Mouse (Mus musculus): ENCODE results near the gene Fyb.
A peak's percentile ranks its signal among the peaks of the same experiment; 100 is the strongest.

The Fyb gene

DNA sequence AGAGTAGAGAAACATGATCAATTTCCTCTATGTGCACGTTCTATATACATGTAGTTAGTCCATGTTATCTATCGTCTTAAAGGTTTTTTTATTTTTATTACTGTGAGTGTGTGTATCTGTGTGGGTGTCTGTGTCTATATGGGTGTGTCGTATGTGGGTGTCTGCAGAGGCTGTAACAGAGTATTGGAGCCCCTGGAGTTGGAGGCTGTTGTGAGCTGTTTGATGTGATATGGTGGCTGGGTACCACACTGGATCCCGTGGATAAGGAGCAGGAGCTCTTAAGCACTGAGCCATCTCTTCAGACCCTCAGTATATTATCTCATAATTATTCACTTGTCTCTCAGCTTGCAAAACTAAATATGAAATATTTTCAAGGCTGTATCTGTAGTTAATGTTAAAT is 135.4 kb downstream of the Fyb start:
- DNase-seq (ENCODE audit: low spot score in 2 of 2) = no peak

DNA sequence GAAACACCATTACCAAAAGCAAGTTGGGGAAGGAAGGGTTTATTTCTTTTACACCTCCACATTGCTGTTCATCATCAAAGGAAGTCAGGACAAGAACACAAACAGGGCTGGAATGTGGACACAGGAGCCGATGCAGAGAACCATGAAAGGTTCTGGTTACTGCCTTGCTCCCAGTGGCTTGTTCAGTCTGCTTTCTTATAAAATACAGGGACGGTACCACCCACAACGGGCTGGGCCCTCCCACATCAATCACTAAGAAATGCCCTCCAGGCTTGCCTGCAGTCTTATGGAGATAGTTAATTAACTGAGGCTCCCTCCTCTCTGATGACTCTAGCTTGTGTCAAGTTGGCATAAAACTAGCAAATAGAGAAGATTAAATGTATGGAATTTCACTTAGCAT is 139.3 kb downstream of the Fyb start:
- no peak for DNase-seq (ENCODE audit: low spot score in 2 of 2)

DNA sequence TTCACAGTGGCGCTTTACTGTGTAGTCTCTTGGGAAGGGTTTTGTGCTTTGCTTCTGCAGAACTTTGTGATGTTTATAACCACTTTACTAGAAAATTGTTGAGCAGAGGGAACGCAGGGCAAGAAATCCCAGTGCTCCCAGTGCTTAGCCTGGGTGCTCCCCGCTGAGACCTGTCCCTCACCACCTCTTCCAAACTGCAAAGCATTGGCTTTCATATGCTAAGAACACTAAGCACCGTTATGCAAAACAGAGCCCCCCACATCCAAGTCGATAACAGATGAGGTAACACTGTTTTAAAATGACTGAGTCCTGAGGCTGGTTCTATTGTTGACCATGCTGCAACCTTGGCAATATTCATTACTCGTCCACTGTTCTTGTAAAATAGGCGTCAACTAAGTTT is 141.3 kb downstream of the Fyb start:
- no peak for DNase-seq (ENCODE audit: low spot score in 2 of 2)

DNA sequence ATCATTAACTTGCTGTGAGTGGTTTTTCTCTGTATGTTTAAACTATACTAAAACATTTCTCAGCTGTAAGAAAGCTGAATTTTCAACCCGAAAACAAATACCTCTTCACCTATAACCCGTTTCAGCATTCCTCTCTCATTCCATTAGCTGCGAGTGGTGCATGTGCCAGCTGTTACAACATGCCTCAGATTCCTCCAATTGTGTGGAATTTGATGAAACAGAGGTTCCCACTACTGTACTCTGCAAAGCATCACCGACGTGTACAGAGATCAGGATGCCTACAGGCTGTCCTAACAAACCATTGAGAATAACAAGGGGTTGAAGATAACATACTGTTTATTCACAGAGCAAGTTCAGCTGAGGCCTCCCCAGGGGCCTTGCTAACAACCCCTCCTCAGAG is 143.4 kb downstream of the Fyb start:
- no peak for DNase-seq (ENCODE audit: low spot score in 2 of 2)

DNA sequence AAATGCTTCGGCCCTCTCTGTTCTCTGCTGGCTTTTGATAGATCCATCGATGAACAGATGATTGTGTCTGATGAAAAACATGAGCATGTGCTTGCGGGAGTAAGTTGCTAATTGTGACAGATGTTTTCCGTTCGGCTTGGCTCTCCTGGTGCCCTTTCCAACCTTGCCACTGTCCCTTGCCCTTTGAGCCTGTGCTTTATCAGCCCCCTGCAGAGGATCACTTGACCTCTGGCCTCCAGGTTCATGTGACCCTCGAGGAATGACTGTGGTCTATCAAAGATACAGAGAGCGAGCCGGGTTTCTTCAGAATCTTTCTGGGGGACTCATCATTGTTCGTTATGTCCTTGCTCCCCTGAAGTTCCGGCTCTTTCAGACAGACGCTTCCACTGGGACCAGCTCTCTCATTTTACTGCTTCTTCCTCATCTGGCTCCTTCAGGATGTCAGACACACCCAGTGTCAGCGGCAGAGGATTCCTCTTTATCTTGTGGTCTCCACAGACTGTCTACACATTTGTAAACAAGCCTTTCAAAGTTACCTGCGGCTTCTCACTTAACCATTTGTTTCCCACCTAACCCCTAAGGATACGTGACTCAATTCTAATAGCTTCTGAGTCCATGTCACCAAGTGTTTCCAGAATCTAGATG is 146.3 kb downstream of the Fyb start:
- DNase-seq (ENCODE audit: low spot score in 2 of 2) = no peak

DNA sequence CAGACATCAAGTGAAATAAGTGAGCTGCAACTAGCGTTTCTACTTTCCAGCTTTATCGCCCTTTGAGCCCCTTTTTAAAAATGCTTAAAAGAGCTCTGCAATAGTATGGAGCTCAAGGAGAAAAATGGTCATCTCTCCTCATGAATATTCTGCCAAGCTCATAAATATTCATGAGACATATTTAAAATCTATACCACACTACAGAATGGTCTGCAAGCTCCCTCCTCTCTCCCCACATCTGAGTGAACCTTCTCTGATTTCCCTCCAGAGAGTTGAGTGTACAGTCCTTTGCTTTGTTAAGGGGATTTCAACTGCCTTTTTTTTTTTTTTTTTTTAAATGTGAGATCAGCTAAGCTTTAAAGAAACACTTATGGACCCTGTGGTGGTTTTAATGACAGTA is 155.8 kb downstream of the Fyb start:
- no peak for DNase-seq (ENCODE audit: low spot score in 2 of 2)

DNA sequence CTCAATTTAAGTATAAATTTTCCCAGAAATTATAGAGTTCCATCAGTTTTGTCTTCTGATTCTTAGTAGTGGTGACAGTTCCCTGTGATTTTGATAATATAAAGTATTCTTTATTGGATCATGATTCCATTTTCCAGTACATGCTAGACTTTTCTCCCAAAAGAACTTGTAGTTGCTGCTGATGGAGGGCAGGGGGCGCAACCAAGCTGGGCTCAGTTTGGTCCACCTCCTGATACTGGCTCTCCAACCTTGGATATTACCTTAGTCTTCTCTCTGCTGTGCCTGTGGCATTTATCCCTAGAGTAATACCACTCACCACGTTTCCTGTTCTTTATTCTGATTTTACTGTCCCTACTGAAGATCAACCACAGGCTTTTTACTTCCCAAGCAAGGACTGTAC is 179.5 kb downstream of the Fyb start:
- DNase-seq (ENCODE audit: low spot score in 2 of 2) = no peak

DNA sequence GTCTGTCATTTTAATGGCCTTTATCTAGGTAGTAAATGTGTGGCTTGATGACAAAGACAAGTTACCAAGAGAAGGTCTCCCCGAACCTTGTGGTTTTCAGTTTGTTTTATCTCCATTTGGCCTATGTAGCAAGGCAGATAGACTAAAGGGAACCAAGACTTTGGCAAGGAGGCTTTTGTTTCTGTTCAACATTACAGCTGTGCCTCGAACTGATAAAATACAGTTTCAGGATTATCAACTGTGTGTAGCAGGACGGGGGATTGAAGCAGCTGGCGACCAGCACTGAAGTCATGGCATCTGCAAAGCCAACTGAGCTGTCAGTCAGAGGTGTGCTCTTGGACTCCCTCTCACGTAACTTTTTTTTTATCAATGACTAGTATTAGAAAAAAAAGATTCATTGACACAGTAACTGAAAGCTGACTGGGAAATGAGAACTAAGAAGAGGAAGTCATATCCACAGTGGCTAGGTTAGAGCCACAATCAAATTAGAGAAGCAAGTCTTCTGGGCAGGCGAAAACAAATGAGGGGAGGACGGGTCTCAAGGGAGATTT is 182.8 kb downstream of the Fyb start:
- DNase-seq (ENCODE audit: low spot score in 2 of 2) = no peak

DNA sequence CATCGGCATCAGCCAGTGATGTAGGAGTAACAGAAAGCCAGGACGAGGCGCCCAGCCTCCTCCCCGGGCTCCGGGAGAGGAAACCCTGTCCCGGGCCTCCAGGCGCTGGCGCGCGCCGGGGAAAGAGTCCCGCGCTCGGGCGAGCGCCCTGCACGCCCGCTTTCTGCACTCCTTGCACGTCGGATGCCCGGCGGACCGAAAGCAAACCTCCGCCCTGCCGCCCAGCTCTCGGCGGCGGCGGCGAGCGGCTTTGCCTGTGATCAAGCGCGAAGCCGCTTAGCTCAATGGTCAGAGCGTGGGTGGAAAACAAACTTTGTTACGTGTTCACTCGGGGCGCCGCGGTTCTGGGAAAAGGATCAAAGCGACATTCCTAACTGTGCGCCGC is 184.9 kb downstream of the Fyb start:
- DNase-seq (ENCODE audit: low spot score in 2 of 2) = peak; percentile 42 to 80

DNA sequence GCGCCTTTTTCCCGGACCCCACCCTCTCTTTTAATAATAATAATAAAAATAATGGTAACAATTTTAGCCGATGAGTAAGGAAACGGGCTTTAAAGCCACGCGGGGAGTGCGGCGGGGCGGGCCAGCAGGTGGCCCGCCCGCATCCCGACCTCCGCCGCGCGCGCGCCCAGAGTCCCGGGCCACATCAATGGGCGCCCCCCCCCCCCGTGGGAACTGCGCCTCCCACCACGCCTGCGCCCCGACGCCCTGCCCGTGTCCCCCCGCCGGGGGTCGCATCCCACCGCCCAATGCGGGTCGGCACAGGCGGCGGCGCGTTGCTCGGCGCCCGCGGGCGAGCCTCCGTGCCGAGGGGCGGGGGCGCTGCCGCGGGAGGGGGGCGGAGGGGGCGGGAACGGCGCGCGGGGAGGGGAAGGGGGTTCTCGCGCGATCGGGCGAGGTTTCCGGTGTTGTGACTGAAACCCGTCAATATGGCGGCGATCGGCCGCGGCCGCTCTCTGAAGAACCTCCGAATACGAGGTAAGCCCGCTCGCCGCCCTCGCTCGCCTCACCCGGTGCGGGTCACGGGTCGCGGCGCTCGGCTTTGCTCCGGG is 185.4 kb downstream of the Fyb start, which contains the start of gene Rictor:
Gene Rictor, plus strand, starts transcription at position 444 of the 590 bp plus-strand sequence.
- DNase-seq (ENCODE audit: low spot score in 2 of 2) = peak; percentile 65 to 76

DNA sequence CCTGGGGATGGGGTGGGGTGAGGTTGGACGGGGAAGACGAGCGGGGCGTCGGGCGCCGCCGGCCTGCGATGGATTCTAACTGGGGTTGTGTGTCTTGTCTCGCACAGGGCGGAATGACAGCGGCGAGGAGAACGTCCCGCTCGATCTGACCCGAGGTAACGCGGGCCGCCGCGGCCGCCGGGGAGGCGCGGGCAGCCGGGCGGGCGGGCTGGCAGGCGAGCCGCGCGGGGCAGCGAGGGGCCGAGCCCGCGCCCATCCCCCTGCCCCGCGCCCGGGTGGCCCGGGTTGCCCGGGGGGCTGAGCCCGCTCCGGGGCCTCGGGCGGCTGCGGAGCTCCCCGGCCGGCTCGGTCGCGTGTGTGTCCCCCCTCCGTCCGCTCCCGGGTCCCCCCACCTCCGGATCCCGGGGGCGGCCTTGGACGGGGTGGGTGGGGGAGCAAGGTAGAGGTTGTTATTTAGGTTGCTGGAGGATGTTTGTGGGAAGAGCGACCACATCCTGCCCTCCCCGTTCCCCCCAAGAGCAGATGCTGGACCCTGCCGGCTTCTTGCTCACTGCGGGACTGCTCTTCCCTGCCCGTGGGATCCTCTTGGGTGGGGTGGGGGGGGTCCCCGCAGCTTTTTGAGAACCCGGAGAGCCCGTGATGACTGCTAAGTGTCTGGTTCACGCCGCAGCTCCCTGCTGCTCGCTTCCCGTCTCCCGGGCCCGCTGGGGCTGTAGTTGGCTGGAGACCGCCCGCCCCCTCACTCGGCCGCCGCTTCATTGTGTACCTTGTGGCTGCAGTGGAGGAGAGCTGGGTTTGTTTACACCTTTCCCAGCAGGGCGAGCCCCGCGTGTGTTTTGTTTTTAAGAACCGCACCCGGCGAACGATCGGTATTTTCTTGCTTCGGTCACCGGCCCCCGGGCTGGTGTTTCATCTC is 186.1 kb downstream of the Fyb start:
- peak; percentile 30 to 57 for DNase-seq (ENCODE audit: low spot score in 2 of 2)

DNA sequence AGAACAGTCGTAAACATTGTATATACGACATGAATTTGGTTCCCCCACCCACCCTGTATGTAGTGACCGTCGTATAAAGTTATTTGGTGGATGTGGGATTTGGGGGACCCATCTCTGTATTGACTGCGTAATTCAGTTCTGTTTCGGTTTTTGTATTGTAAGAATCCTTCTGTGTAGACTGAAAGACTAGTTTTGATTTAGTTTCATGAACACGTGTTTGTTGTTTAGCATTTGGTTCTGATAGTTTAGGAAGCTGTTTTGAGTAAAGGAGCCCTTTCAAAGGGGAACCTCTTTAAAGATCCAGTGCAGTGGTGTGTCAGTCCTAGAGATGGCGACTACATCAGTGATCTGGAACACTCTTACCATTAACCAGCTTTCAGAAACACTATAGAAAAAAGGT is 187.0 kb downstream of the Fyb start:
- no peak for DNase-seq (ENCODE audit: low spot score in 2 of 2)

DNA sequence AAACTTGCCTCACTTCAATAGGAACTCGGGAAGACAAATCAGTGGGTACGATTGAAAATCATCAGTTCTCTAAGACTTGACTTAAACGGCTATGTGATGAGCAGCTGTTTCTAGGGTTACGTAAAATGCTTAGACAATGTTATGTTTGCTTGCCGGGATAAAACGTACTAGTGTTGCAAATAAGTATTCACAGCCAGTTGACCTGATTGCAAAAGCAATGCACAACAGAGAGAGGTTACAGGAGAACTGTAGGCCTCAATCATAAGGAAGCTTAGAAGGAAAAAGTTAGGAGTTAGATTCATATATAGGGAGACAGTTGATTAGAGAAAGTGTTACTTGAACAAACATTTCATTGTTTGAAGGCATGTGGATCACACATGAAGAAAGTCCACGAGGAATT is 187.7 kb downstream of the Fyb start:
- DNase-seq (ENCODE audit: low spot score in 2 of 2) = no peak

DNA sequence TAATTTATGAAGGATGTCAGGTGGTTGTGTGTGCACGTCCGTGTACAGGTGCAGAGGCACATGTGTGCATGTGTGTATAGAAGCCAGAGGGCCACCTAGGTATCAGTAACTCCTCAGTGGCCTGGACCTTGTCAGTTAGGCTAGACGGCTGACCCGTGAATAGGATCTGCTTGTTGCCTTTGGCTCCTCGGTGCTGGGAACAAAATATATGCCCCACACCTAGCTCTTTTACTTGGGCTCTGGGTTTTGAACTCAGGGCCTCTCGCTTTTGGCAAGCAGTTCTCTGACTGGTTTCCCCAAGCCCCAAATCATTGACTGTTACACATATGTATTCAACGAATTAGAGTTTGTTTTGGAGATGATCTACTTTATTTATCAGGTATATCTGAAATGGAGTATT is 188.6 kb downstream of the Fyb start:
- no peak for DNase-seq (ENCODE audit: low spot score in 2 of 2)
